Mouse (Mus musculus) thymus, adult 2 months (tissue): Measurements from ENCODE around the gene Gm20826. TPM values are rescaled to one million over a fixed set of nuclear protein-coding genes. Genes with fewer than 3 reads are reported as not detected.
"Not testable (repeated sequence)": the region's sequence is repeated elsewhere in the genome, so short reads cannot be mapped to it uniquely, and the experiment has no call there.

Experiments
- DNase-seq: peaks from one replicate; pipeline ENCODE4 v3.0.0; 2021
- H3K27ac ChIP-seq: fragments of 200-500 bp; 2 replicates; pipeline ENCODE4 v1.5.1; 2012; ENCODE audit warnings: low read length, control low read depth; ENCODE audit not compliant: control insufficient read depth, insufficient read depth
- H3K27me3 ChIP-seq: fragments of 200-500 bp; 2 replicates; pipeline ENCODE4 v1.6.1; 2012; ENCODE audit warnings: mild to moderate bottlenecking, low read length, moderate library complexity, mixed read lengths; ENCODE audit not compliant: control insufficient read depth, insufficient read depth
- H3K36me3 ChIP-seq: fragments of 200-500 bp; 2 replicates; pipeline ENCODE4 v1.6.1; 2012; ENCODE audit warnings: mild to moderate bottlenecking, low read length, moderate library complexity; ENCODE audit not compliant: control insufficient read depth, insufficient read depth
- H3K4me1 ChIP-seq: fragments of 200-500 bp; replicated peaks from 2 replicates; pipeline ENCODE4 v1.6.1; 2012; ENCODE audit warnings: low read length; ENCODE audit not compliant: control insufficient read depth, insufficient read depth
- H3K4me3 ChIP-seq: fragments of 200-500 bp; 2 replicates; pipeline ENCODE4 v1.5.1; 2012; ENCODE audit warnings: mild to moderate bottlenecking, low read length, control low read depth, moderate library complexity; ENCODE audit not compliant: control insufficient read depth, insufficient read depth
- WGBS: fragments of 180-500 bp; shearing (Covaris S2); methylation state at CpG from one replicate; pipeline ENCODE4 v1.1.7; 2018; 5-methylcytosine and 5-hydroxymethylcytosine counted together
- polyA plus RNA-seq: library from polyadenylated mRNA; depleted of rRNA; stranded (reverse); fragments of >200 nt; gene quantifications from 2 replicates; pipeline ENCODE4 v1.2.3, GENCODE M21; 2012; rRNA removed

Gm20826 gene
- polyA plus RNA-seq = 0.03 TPM in 2 replicates

- H3K27ac ChIP-seq, H3K36me3 ChIP-seq, H3K4me1 ChIP-seq, H3K4me3 ChIP-seq, DNase-seq, H3K27me3 ChIP-seq: not testable (repeated sequence)
- no CpG with 5 or more reads among the region's 3 CpGs for WGBS
Measured at GRCm38 (mm10) chrY:7638389-7638788, at the start of gene Gm20826. TSS of gene Gm20826 (minus strand) at chrY:7638489.

Other genes starting within 250 kb of the Gm20826 start
- not detected in 2 replicates for gene Gm21788, start 233.5 kb downstream of the Gm20826 start, polyA plus RNA-seq
- not detected in 2 replicates for gene Gm28576, start 84.5 kb upstream of the Gm20826 start, polyA plus RNA-seq